Mouse (Mus musculus): Measurements from ENCODE around the gene Mettl27.

DNA sequence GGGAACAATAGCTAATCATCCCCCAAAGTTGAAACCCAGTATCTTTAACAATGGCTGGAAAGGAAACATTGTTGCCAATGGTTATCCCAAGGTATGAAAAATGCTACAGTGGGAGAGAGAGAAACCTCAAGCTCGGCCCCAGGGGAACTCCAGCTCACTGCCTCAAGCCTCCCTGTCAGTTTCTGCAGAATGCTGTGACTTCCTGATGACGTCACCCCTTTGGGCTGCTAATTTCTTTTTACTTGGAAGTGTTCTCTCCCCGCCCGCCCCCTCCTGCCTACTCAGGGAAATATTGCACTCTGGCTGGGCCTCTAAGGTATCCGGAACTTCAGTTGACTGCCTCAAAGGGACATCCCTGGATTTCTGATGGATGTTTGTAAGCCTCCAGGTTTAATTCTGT, 31.4 kb downstream of the Mettl27 start:
- TF ChIP-seq ZNF384 (IDR thresholded peaks at IDR 0.05; ENCODE audit: low read depth, low read length) = no peak
- no peak for TF ChIP-seq CHD2 (IDR thresholded peaks at IDR 0.05; ENCODE audit: low read depth, low read length)
